Mouse (Mus musculus) hindbrain, embryonic 12.5 days (tissue): ENCODE results near the gene Atoh8. TPM values are rescaled to one million over a fixed set of nuclear protein-coding genes. Genes with fewer than 3 reads are reported as not detected.

Source experiments
- ATAC-seq: fragments of 200-750 bp; cut with Nextera tagmentation; 2 replicates; pipeline ENCODE4 v1.8.0; 2017; ENCODE audit warnings: moderate TSS enrichment; ENCODE audit not compliant: low FRiP score
- H3K27ac ChIP-seq: fragments of 300-500 bp; sonication (generic); 2 replicates; pipeline ENCODE4 v1.5.1; 2016; ENCODE audit warnings: mild to moderate bottlenecking
- H3K27me3 ChIP-seq: fragments of 300-500 bp; sonication (generic); 2 replicates; pipeline ENCODE4 v1.6.1; 2016; ENCODE audit warnings: mild to moderate bottlenecking
- H3K36me3 ChIP-seq: fragments of 300-500 bp; sonication (generic); 2 replicates; pipeline ENCODE4 v1.6.1; 2016; ENCODE audit warnings: mild to moderate bottlenecking
- H3K4me1 ChIP-seq: fragments of 300-500 bp; sonication (generic); 2 replicates; pipeline ENCODE4 v1.6.1; 2016
- H3K4me2 ChIP-seq: fragments of 300-500 bp; sonication (generic); replicated peaks from 2 replicates; pipeline ENCODE4 v1.6.1; 2016; ENCODE audit warnings: mild to moderate bottlenecking
- H3K4me3 ChIP-seq: fragments of 300-500 bp; sonication (generic); 2 replicates; pipeline ENCODE4 v1.5.1; 2016; ENCODE audit warnings: mild to moderate bottlenecking
- H3K9ac ChIP-seq: fragments of 300-500 bp; sonication (generic); 2 replicates; pipeline ENCODE4 v1.6.1; 2016; ENCODE audit warnings: mild to moderate bottlenecking, moderate library complexity
- H3K9me3 ChIP-seq: fragments of 300-500 bp; sonication (generic); replicated peaks from 2 replicates; pipeline ENCODE4 v1.6.1; 2016; ENCODE audit warnings: mild to moderate bottlenecking
- WGBS: fragments of 180-500 bp; shearing (Covaris S2); methylation state at CpG from one replicate; pipeline ENCODE4 v1.1.7; 2016; 5-methylcytosine and 5-hydroxymethylcytosine counted together
- polyA plus RNA-seq: library from polyadenylated mRNA; unstranded; fragments of >200 nt; fragmentation: Nextera tagmentation; extraction: Ambion mirVana; gene quantifications from 2 replicates; pipeline ENCODE4 v1.2.1, GENCODE M21; 2016

The Atoh8 gene
- polyA plus RNA-seq, 1 experiment from 2014 or later, result 12.4 TPM

GRCm38 (mm10) chr6:72252433-72252832 is 17.1 kb upstream of the Atoh8 start:
- Histone ChIP-seq H3K4me3 (no peak overlapping the region), H3K4me2 (no peak overlapping the region), H3K27ac (no peak overlapping the region), H3K9me3 (no peaks in the 10 kb centered on the region), H3K27me3 (no peaks in the 10 kb centered on the region), H3K9ac (no peak overlapping the region), H3K4me1 (peaks cover 9% of the 10 kb centered on the region), H3K36me3 (no peaks in the 10 kb centered on the region)
- no peak for ATAC-seq
- WGBS, result 82% methylated on average over 1 of the region's 1 CpGs

DNA sequence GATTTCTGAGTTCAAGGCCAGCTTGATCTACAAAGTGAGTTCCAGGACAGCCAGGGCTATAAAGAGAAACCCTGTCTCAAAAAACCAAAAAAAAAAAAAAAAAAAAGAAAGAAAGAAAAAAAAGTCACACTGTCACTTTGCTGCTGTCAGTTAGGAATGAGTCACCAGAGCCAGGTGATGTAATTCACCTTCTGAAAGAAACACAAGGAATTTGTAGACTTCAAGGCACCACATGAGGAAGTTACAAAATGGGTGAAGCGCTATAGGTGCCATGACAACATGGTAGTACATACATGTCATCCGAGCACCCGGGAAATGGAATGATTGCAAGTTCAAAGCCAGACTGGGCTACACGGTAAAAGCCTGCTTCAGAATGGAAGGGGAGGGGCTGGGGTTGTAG is 14.6 kb upstream of the Atoh8 start:
- no peaks in the 10 kb centered on the region for H3K27me3 ChIP-seq
- 90% methylated on average over 4 of the region's 4 CpGs for WGBS
- no peak overlapping the region for H3K9ac ChIP-seq
- H3K4me3 ChIP-seq, result no peak overlapping the region
- ATAC-seq, result no peak
- no peaks in the 10 kb centered on the region for H3K9me3 ChIP-seq
- H3K4me2 ChIP-seq, result no peak overlapping the region
- H3K27ac ChIP-seq, result no peak overlapping the region
- peaks cover 10% of the 10 kb centered on the region for H3K4me1 ChIP-seq
- no peaks in the 10 kb centered on the region for H3K36me3 ChIP-seq

GRCm38 (mm10) chr6:72248150-72248914 is 13.0 kb upstream of the Atoh8 start:
- Histone ChIP-seq H3K4me1 (peaks cover 16% of the 10 kb centered on the region; the same call in 1 of the 2 replicates), H3K27ac (no peak overlapping the region), H3K27me3 (no peaks in the 10 kb centered on the region), H3K4me2 (no peak overlapping the region), H3K36me3 (no peaks in the 10 kb centered on the region), H3K4me3 (no peak overlapping the region), H3K9me3 (no peaks in the 10 kb centered on the region), H3K9ac (no peak overlapping the region)
- ATAC-seq, result no peak
- WGBS, result 70% methylated on average over 15 of the region's 15 CpGs

GRCm38 (mm10) chr6:72246303-72246702 is 10.9 kb upstream of the Atoh8 start:
- no peak overlapping the region for H3K27ac ChIP-seq
- no peaks in the 10 kb centered on the region for H3K36me3 ChIP-seq
- H3K4me3 ChIP-seq, result no peak overlapping the region
- no peak overlapping the region for H3K4me2 ChIP-seq
- 0 out of 2 replicates have a peak, but pooled peaks cover 3% of the 10 kb centered on the region for H3K27me3 ChIP-seq
- H3K9me3 ChIP-seq, result no peaks in the 10 kb centered on the region
- no peak overlapping the region for H3K9ac ChIP-seq
- no peak for ATAC-seq
- 88% methylated on average over 6 of the region's 6 CpGs for WGBS
- peaks cover 20% of the 10 kb centered on the region; the same call in 1 of the 2 replicates for H3K4me1 ChIP-seq

GRCm38 (mm10) chr6:72244569-72245285 is 9.3 kb upstream of the Atoh8 start:
- H3K36me3 ChIP-seq, result no peaks in the 10 kb centered on the region
- 56% methylated on average over 20 of the region's 20 CpGs for WGBS
- H3K27ac ChIP-seq, result peak overlapping the region; percentile 80
- H3K27me3 ChIP-seq, result peaks cover 11% of the 10 kb centered on the region
- no peaks in the 10 kb centered on the region for H3K9me3 ChIP-seq
- H3K4me1 ChIP-seq, result peaks cover 21% of the 10 kb centered on the region; the same call in 1 of the 2 replicates
- no peak overlapping the region for H3K4me2 ChIP-seq
- H3K4me3 ChIP-seq, result no peak overlapping the region
- H3K9ac ChIP-seq, result no peak overlapping the region
- ATAC-seq, result 0 out of 2 replicates have a peak, but pooled peaks have one; percentile 7

DNA sequence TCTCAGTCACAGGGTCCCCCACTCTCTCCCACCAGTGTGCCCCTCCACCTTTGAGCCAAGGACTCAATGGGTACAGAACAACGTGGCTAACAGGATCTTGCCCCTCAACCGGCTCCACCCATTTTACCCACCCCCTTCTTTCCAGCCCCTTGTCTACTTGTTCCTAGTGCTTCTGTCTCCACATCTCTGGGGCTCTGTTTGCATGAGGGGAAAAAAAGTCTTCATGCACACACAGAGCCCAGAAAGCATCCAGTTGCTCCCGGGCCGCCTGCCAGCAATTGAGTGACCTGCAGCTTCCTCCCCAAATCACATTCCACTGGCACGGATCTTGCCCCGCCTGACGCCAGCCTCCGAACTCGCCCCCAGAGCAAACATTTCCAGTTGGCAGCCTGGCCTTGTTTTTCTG is 8.8 kb upstream of the Atoh8 start:
- Histone ChIP-seq H3K4me3 (no peak overlapping the region), H3K4me2 (no peak overlapping the region), H3K4me1 (peaks cover 21% of the 10 kb centered on the region; the same call in 1 of the 2 replicates), H3K27ac (peak overlapping the region; percentile 80), H3K36me3 (no peaks in the 10 kb centered on the region), H3K9me3 (no peaks in the 10 kb centered on the region), H3K27me3 (peaks cover 17% of the 10 kb centered on the region), H3K9ac (no peak overlapping the region)
- 27% methylated on average over 9 of the region's 9 CpGs for WGBS
- ATAC-seq, result peak; percentile 51

- Histone ChIP-seq H3K36me3 (no peaks in the 10 kb centered on the region), H3K9me3 (no peaks in the 10 kb centered on the region), H3K27ac (no peak overlapping the region), H3K4me2 (no peak overlapping the region), H3K4me3 (no peak overlapping the region), H3K27me3 (peaks cover 30% of the 10 kb centered on the region), H3K9ac (no peak overlapping the region), H3K4me1 (peaks cover 23% of the 10 kb centered on the region)
- no peak for ATAC-seq
- WGBS, result 87% methylated on average over 13 of the region's 13 CpGs
These were observed 7.3 kb upstream of the Atoh8 start for GRCm38 (mm10) chr6:72242532-72243320.

DNA sequence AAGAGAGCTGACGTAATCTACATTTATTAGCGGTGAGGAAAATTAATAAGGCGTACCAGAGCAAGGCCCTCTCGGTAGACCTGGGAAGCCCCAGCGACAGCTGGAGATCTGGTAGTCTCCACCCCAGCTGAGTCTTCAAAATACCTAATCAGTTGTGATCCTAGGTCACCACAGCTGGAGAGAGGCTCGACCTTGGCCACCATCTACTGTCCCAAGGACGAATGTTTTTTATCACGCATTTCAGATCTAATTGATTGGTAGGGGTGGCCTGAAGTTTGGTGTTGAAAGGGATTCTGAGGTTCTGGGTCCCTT is 6.4 kb upstream of the Atoh8 start:
- Histone ChIP-seq H3K27ac (no peak overlapping the region), H3K4me1 (peaks cover 26% of the 10 kb centered on the region), H3K27me3 (peaks cover 34% of the 10 kb centered on the region), H3K9ac (no peak overlapping the region), H3K9me3 (no peaks in the 10 kb centered on the region), H3K36me3 (no peaks in the 10 kb centered on the region), H3K4me2 (no peak overlapping the region), H3K4me3 (no peak overlapping the region)
- 29% methylated on average over 8 of the region's 8 CpGs for WGBS
- ATAC-seq, result no peak

GRCm38 (mm10) chr6:72241133-72241842 is 5.9 kb upstream of the Atoh8 start:
- no peak overlapping the region for H3K4me2 ChIP-seq
- no peaks in the 10 kb centered on the region for H3K9me3 ChIP-seq
- H3K36me3 ChIP-seq, result no peaks in the 10 kb centered on the region
- H3K27me3 ChIP-seq, result peaks cover 39% of the 10 kb centered on the region
- WGBS, result 22% methylated on average over 8 of the region's 8 CpGs
- no peak overlapping the region for H3K4me3 ChIP-seq
- no peak overlapping the region for H3K27ac ChIP-seq
- H3K4me1 ChIP-seq, result peaks cover 31% of the 10 kb centered on the region
- ATAC-seq, result no peak
- H3K9ac ChIP-seq, result no peak overlapping the region

- H3K27me3 ChIP-seq, result peaks cover 48% of the 10 kb centered on the region
- H3K4me1 ChIP-seq, result peaks cover 38% of the 10 kb centered on the region
- no peak overlapping the region for H3K27ac ChIP-seq
- no peaks in the 10 kb centered on the region for H3K36me3 ChIP-seq
- H3K9ac ChIP-seq, result no peak overlapping the region
- 53% methylated on average over 2 of the region's 2 CpGs for WGBS
- ATAC-seq, result no peak
- H3K4me2 ChIP-seq, result no peak overlapping the region
- no peak overlapping the region for H3K4me3 ChIP-seq
- H3K9me3 ChIP-seq, result no peaks in the 10 kb centered on the region
These were observed 4.7 kb upstream of the Atoh8 start for GRCm38 (mm10) chr6:72240042-72240441.

- WGBS, result 4% methylated on average over 5 of the region's 5 CpGs
- Histone ChIP-seq H3K27me3 (peaks cover 68% of the 10 kb centered on the region), H3K9ac (no peak overlapping the region), H3K4me1 (peaks cover 50% of the 10 kb centered on the region), H3K36me3 (no peaks in the 10 kb centered on the region), H3K27ac (no peak overlapping the region), H3K4me2 (no peak overlapping the region), H3K4me3 (no peak overlapping the region), H3K9me3 (no peaks in the 10 kb centered on the region)
- ATAC-seq, result no peak
These were observed 1.7 kb upstream of the Atoh8 start for GRCm38 (mm10) chr6:72237035-72237434.
